Mouse (Mus musculus): ENCODE results near the gene Angptl6.

DNA sequence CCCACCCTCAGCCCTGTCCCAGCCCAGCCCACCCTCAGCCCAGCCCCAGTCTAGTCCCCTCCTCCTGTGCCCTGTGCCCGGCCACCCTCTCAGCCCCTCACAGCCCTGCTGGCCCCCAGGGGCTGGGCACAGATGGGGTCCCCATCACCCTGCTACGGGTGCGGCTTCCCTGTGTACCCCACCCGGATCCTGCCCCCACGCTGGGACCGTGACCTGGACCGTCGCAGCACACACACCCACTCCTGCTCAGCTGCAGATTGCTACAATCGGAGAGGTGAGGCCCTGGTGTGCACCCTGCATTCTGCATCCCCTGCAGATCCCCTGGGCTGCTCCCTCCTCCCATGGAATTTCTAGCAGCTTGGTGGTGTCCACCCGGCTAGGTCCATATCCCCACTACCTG, 6.5 kb downstream of the Angptl6 start:
- TF ChIP-seq CTCF (IDR thresholded peaks at IDR 0.05; ENCODE audit: extremely low read depth, insufficient read depth, insufficient read length, insufficient replicate concordance) (no peak), POLR2A (IDR thresholded peaks at IDR 0.05; ENCODE audit: low read depth, low read length) (no peak)
